Mouse (Mus musculus) liver, postnatal 0 days (tissue): ENCODE data around the gene Gm20388.

Source experiments
- CTCF ChIP-seq: sonication (generic); IDR thresholded peaks from 2 replicates; pipeline ENCODE4 v1.5.1; 2016; ENCODE audit warnings: antibody characterized with exemption, low read depth
- EP300 ChIP-seq: IDR thresholded peaks from 2 replicates; pipeline ENCODE4 v1.6.1; 2016; ENCODE audit warnings: antibody characterized with exemption, low read depth, mild to moderate bottlenecking

DNA sequence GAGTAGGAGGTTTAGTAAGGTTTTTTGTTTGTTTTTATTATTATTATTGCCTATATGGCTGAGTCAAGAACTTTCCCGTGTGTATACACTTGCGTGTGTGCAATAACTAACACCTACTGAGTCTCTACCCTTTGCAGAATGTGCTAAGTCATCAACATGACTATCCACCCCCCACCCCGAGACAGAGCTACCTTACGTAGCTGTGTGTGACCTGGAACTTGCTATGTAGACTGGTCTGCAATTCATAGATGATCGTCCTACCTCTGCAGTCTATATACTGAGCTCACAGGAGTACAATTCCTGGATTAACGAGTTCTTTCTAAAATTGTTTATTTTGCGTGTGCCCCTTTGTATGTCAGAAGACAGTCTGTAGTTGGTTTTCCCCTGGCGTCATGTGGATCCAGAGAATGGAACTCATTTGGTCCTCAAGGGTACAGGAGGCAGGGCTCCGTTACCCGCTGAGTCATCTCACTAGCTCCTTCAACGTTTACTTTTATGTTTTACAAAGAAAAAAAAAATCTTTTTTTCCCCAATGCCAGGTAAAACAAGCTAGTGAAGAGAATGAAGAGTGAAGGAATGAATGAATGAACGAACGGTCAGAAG is 596 bp upstream of the Gm20388 start, which contains the start of gene Usp10:
- TF ChIP-seq EP300 = no peak
- TF ChIP-seq CTCF = no peak
